Mouse (Mus musculus) layer of hippocampus, adult 8-10 months (tissue): ENCODE data around the gene Ddx42. TPM values are rescaled to one million over a fixed set of nuclear protein-coding genes. Genes with fewer than 3 reads are reported as not detected.
"Not testable (repeated sequence)": the region's sequence is repeated elsewhere in the genome, so short reads cannot be mapped to it uniquely, and the experiment has no call there.

ENCODE experiments used
- DNase-seq, 2 experiments: peaks; one replicate each; pipeline ENCODE4 v3.0.0; 2022; ENCODE audit warnings: low spot score in 2 of 2
- total RNA-seq, 4 experiments: library from RNA; stranded (reverse); gene quantifications; 2 replicates each; pipeline ENCODE4 v1.2.4; 2022

Ddx42 gene
- 10 to 100 TPM; 65.3 to 71.1 (median 69.4) TPM for total RNA-seq

GRCm38 (mm10) chr11:106216730-106217490, at the start of gene Ddx42:
Ddx42 (plus strand) TSS chr11:106216926.
- DNase-seq, result peak; percentile 92

DNA sequence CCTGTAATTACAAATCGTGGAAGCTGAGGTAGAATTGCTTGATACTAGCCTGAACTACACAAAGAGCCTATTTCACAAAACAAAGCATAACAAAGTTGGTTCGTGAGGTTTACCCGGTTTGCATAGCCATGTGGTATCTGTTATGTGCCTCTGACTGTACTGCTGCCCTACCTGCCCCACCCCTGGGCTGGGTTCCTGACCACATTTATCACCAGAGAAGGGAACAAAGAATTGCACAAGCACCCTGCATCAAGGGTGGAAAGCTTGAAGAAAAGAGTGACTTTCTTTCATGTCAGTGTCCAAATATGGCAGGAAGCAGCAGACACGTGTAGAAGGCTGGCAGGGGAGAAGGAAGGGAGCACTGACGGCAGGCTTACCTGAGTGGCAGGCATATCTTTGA, 49.3 kb upstream of the Ddx42 start:
- DNase-seq, result no peak

- no peak for DNase-seq
Observed at GRCm38 (mm10) chr11:106170807-106171206, 45.9 kb upstream of the Ddx42 start.

GRCm38 (mm10) chr11:106173228-106173627, 43.5 kb upstream of the Ddx42 start:
- no peak for DNase-seq

- DNase-seq, result no peak
Observed at GRCm38 (mm10) chr11:106174372-106174771, 42.4 kb upstream of the Ddx42 start.

GRCm38 (mm10) chr11:106175081-106175480, 41.6 kb upstream of the Ddx42 start:
- DNase-seq, result no peak

GRCm38 (mm10) chr11:106176372-106176771, 40.4 kb upstream of the Ddx42 start:
- no peak for DNase-seq

- DNase-seq, result no peak
Observed at GRCm38 (mm10) chr11:106178036-106178782, 38.5 kb upstream of the Ddx42 start.

DNA sequence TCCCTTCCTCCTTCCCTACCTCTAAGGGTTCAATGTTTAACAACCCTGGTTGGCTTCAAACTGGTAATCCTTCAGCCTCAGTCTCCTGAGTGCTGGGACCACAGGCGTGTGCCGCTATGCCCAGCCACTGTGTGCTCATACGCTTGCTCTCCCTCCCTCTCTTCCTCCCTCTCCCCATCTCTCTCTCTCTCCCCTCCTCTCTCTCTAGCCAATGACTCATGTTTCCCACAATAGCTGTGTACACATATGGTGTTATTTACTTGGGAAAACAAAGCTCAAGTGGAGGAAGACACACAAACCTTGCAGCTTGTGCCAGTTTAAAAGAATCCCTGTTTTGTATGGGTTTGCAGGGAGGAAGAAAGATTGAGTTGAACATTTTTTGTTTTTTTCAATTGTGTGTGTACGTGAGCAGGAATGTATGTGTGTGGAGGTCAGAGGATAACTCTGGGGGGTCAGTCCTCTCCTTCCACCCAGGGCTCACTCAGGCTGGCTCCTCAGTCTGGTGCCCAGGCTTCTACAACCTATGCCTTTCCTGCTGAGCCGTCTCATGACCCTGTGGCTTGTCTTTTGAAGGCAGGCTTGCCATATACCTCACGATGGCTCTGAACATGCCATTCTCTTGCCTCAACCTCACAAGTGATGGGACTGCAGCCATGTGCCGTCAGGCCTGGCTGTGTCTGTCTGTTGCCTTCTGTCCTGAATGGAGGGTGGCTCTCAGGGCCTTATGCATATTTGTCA, 36.8 kb upstream of the Ddx42 start:
- peak in 1 of 2 experiments; percentile 64 for DNase-seq

GRCm38 (mm10) chr11:106180449-106180801, 36.3 kb upstream of the Ddx42 start:
- no peak for DNase-seq

GRCm38 (mm10) chr11:106187326-106187725, 29.4 kb upstream of the Ddx42 start:
- no peak for DNase-seq

- no peak for DNase-seq
Observed at GRCm38 (mm10) chr11:106191716-106192115, 25.0 kb upstream of the Ddx42 start.

DNA sequence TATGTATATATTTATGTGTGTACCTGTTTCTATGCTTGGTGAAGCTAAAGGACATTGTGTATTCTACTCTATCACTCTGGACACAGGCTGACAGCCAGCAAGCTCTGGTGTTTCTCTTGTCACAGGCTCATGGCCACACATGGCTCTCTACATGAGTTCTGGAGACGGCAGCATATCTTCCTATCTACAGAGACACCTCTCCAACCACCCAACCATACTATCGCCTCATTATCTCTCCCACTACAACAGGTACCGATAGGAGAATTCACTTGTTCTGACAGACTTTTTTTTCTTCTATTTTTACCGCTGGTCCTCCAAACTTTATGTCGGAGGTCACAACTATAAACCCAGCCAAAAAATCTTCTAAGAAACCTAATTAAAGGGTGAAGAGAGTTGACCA, 24.5 kb upstream of the Ddx42 start:
- no peak for DNase-seq

- no peak for DNase-seq
Observed at GRCm38 (mm10) chr11:106192657-106193370, 23.9 kb upstream of the Ddx42 start.

DNA sequence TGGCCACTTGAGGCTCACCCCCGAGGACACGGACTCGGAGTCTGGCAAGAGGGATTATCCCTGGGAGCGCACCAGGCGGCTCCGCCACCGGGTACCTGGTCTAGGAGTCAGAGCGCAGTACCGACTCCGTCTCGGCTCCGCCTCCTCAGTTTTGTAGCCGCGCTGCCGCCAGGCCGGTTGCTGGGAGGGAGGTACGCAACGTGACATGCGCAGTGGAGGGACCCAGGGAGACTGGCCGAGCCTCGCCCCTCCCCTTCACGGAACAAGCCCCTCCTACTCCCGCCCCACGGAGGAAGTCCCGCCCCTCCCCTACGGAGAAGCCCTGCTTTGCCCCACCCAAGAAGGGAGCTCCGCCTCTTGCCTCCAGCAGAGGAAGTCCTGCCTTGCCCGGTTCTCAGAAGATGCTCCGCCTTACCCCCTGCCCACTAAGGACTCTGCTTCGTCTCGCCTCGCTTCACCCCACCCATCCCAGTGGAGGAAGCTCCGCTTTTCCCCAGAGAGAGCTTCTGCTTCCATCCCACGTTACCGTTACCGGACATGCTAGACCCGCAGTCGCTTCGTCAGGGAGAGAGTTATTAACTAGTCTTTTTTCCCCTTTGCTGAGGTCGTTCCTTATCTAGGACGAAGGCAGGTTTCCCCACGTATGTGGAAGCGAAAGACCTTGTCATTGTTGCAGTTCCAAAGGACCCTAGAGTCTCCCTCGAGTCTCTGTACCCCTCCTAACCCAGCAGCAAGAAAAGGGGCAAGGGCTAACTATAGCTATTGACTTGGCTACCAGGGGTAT, 23.2 kb upstream of the Ddx42 start:
- DNase-seq, result peak; percentile 92 to 95

DNA sequence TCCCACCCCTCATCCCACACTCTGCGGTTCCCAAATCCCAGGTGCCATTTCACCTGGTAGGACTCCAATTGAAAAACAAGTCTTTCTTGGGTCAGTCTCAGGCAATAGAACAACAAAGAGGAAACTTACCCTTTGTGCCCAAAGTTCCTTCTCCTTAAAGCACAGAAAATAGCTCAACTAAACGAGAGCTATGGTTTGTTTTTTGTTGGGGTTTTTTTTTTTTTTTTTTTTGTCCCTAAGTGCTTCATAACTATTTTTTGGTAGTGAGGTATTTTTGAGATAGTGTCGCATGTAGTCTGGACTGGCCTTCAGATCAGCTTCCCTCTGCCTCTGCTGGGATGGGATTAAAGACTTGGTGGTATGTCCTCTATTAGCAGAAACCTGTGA, 22.6 kb upstream of the Ddx42 start:
- no peak for DNase-seq

DNA sequence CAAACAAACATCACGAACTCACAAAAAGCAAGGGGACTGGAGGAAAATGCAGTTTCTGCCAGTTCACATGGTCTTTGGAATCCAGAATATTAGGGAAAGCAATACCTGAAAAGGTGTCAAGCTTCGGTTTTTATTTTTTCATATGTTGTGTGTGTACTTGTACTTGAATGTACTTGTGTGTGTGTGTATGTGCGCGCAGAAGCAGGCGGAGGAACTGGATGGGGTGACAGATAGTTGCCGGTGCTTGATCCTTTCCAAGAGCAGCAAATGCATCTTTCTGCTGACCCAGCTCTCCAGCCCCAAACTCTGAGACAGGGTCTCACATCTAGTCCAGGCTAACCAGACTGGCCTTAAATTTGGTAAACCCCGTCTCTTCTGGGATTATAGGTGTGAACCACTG, 21.8 kb upstream of the Ddx42 start:
- DNase-seq, result no peak

- no peak for DNase-seq
Observed at GRCm38 (mm10) chr11:106195341-106195740, 21.4 kb upstream of the Ddx42 start.

- no peak for DNase-seq
Observed at GRCm38 (mm10) chr11:106198277-106198676, 18.4 kb upstream of the Ddx42 start.

- not testable (repeated sequence) for DNase-seq
Observed at GRCm38 (mm10) chr11:106199997-106200396, 16.7 kb upstream of the Ddx42 start.

GRCm38 (mm10) chr11:106200756-106201155, 16.0 kb upstream of the Ddx42 start:
- no peak for DNase-seq
